Mouse (Mus musculus): Measurements from ENCODE around the gene Mif4gd. TPM values are rescaled to one million over a fixed set of nuclear protein-coding genes. Genes with fewer than 3 reads are reported as not detected.
A peak's percentile ranks its signal among the peaks of the same experiment; 100 is the strongest.
"Not testable (repeated sequence)": the region's sequence is repeated elsewhere in the genome, so short reads cannot be mapped to it uniquely, and the experiment has no call there.

Mif4gd gene
- 12.0 and 12.4 TPM in 2 replicates for polyA plus RNA-seq (2016; fragmentation: Nextera tagmentation; extraction: Ambion mirVana)

DNA sequence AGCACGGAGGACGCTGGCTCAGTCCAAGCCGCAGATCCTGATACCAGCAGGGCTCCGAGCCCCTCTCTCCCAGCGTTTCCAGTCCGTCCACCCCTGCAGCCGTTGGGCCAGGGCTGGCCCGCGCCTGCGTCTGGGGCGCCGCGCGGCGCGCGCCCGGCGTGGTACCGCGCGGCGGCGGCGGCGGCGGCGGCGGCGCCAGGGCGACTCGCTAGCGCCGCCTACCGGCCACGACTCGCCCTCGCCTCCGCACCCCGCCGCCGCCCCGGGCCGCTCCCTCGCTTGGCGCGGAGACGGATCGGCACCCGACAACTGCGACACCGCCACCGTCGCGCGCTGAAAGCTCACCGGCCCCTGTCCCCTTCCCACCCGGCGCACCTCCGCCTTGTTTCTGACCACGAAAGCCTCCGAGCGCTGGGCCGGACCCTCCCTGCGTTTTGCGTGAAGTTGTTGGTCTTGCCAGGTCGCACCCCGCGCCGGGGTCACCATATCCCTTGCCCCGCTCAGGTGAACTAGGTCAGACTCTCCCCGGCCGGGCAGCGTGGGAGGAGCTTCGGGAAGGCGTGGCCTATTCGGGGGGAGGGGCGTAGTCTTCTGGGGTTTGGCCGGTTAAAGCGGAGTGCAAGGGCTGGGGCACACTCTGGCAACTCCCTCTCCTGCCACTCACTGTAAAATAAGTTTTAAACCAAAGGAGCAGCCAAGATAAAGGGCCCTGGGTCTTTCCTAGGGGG, at the start of gene Mif4gd:
Gene Mif4gd (minus strand): TSS at position 560 of the 728 bp plus-strand sequence.
- H3K27ac ChIP-seq, result peak within 1 kb of the TSS; percentile 71
- H3K9me3 ChIP-seq (replicated peaks), result no peaks in the 10 kb centered on the region
- peak within 1 kb of the TSS; percentile 57 for H3K4me3 ChIP-seq
- WGBS, result 1% methylated on average over 64 of the region's 80 CpGs
- H3K27me3 ChIP-seq, result peaks cover 7% of the 10 kb centered on the region
- peak within 1 kb of the TSS; percentile 68 for H3K9ac ChIP-seq
- peaks cover 46% of the 10 kb centered on the region for H3K36me3 ChIP-seq
- ATAC-seq (ENCODE audit: low FRiP score), result peak; percentile 85
- H3K4me2 ChIP-seq (replicated peaks), result peak within 1 kb of the TSS; percentile 89
- peaks cover 20% of the 10 kb centered on the region for H3K4me1 ChIP-seq

DNA sequence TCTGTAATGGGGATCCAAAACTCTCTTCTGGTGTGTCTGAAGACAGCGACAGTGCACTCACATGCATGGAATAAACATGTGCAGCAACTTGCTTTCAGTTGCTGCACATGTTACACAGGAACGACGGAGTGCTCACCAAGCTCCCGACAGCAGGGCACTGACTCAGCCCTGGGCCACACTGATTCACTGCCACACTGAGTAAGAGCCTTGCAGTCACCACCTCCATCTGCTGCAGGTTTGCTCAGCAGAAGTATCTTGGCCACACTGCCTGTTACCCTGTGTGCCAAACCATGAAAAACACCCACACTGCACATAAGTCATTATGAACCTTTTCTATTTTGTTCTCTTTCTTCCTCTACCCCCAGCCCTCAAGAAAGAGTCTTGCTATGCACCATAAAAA, 47.6 kb upstream of the Mif4gd start:
- H3K4me2 ChIP-seq (replicated peaks), result no peak overlapping the region
- H3K9me3 ChIP-seq (replicated peaks), result no peaks in the 10 kb centered on the region
- no peaks in the 10 kb centered on the region for H3K27me3 ChIP-seq
- peaks cover 9% of the 10 kb centered on the region; the same call in 1 of the 2 replicates for H3K36me3 ChIP-seq
- no peak overlapping the region for H3K4me3 ChIP-seq
- no peak overlapping the region for H3K27ac ChIP-seq
- ATAC-seq (ENCODE audit: low FRiP score), result no peak
- H3K4me1 ChIP-seq, result no peaks in the 10 kb centered on the region
- H3K9ac ChIP-seq, result no peak overlapping the region
- WGBS, result 99% methylated on average over 4 of the region's 4 CpGs

DNA sequence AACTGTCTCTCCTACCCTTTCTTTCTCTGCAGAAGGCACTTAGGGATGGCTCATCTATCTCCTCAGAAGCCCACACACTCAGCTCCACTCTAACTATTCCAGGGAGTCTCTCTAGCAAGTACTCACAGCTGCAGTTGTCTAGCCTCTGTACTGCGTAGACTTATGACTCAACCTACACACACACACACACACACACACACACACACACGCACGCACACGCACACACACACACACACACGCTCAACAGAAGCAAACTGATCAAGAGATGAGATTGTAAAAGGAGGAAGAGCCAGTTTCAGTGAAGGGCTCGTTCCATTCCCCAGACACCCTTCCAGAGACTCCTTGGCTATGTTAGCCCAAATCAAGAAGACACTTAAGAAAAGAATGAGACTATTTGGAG, 45.8 kb upstream of the Mif4gd start:
- WGBS, result 92% methylated on average over 6 of the region's 6 CpGs
- H3K4me2 ChIP-seq (replicated peaks), result no peak overlapping the region
- no peaks in the 10 kb centered on the region for H3K4me1 ChIP-seq
- H3K4me3 ChIP-seq, result no peak overlapping the region
- no peaks in the 10 kb centered on the region for H3K27me3 ChIP-seq
- H3K9ac ChIP-seq, result no peak overlapping the region
- H3K36me3 ChIP-seq, result peaks cover 21% of the 10 kb centered on the region; the same call in 1 of the 2 replicates
- no peak overlapping the region for H3K27ac ChIP-seq
- H3K9me3 ChIP-seq (replicated peaks), result no peaks in the 10 kb centered on the region
- ATAC-seq (ENCODE audit: low FRiP score), result no peak

DNA sequence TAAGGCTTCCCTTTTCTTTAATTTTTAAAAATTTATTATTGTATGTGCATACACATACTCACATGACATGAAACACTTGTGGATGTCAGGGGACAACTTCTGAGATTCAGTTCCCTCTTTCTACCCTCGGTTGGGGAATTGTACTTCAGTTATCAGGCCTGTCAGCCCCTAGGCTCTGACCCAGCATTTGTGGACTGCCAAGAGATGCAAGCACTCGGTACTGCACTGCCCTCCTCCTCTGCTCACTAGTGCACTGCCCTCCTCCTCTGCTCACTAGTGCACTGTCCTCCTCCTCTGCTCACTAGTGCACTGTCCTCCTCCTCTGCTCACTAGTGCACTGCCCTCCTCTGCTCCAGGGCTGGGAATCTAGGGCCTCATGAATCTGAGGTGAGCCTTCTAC, 41.4 kb upstream of the Mif4gd start:
- WGBS, result 72% methylated on average over 2 of the region's 2 CpGs
- peaks cover 33% of the 10 kb centered on the region for H3K36me3 ChIP-seq
- H3K9me3 ChIP-seq (replicated peaks), result no peaks in the 10 kb centered on the region
- H3K4me2 ChIP-seq (replicated peaks), result no peak overlapping the region
- no peak overlapping the region for H3K27ac ChIP-seq
- H3K27me3 ChIP-seq, result no peaks in the 10 kb centered on the region
- ATAC-seq (ENCODE audit: low FRiP score), result no peak
- H3K4me3 ChIP-seq, result no peak overlapping the region
- no peak overlapping the region for H3K9ac ChIP-seq
- H3K4me1 ChIP-seq, result peaks cover 7% of the 10 kb centered on the region; the same call in 1 of the 2 replicates

DNA sequence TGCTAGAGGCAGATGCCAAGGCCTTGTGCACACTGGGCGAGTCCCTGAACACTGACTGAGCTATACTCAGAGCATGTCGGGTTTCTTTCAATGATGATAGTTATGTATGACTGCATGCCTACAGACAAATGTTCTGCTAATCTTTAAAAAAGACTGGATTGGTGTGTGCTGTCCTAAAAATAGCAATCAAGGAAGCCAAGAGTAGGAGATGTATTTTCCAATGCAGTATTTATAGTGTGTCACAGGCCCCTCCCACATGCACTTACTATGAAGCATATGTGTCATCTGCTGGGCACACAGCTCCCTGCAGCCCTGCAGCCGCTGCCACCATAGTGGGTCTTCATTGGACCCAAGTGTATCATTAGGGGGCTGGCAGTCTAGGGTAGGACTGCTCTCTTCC, 40.4 kb upstream of the Mif4gd start:
- Histone ChIP-seq H3K9ac (no peak overlapping the region), H3K4me1 (peaks cover 7% of the 10 kb centered on the region; the same call in 1 of the 2 replicates), H3K27me3 (no peaks in the 10 kb centered on the region), H3K4me3 (no peak overlapping the region), H3K36me3 (peaks cover 38% of the 10 kb centered on the region), H3K9me3 (replicated peaks) (no peaks in the 10 kb centered on the region), H3K27ac (no peak overlapping the region), H3K4me2 (replicated peaks) (no peak overlapping the region)
- ATAC-seq (ENCODE audit: low FRiP score), result no peak
- WGBS, result 88% methylated on average over 3 of the region's 3 CpGs

DNA sequence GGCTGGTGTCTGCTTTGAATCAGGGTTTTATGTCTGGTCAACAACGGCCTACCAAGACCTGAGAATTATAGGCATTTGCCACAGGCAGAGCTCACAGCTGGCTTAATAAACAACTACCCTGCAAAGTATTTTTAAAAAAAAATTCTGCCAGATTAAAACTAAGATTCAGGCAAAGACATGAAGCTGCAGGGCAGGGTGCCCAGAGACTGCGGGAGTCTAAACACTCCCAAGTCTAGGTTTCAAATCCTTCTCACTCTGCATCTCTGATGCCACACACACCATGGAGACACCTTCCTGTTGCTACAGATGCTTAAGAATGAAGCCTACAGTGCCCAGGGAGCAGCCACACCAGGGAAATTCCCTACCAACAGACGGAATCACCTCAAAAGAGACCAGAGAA, 38.9 kb upstream of the Mif4gd start:
- H3K27me3 ChIP-seq, result no peaks in the 10 kb centered on the region
- no peak overlapping the region for H3K4me2 ChIP-seq (replicated peaks)
- no peak for ATAC-seq (ENCODE audit: low FRiP score)
- H3K36me3 ChIP-seq, result peaks cover 47% of the 10 kb centered on the region
- no peak overlapping the region for H3K27ac ChIP-seq
- no peak overlapping the region for H3K4me3 ChIP-seq
- peaks cover 7% of the 10 kb centered on the region; the same call in 1 of the 2 replicates for H3K4me1 ChIP-seq
- H3K9me3 ChIP-seq (replicated peaks), result no peaks in the 10 kb centered on the region
- 96% methylated on average over 3 of the region's 3 CpGs for WGBS
- H3K9ac ChIP-seq, result no peak overlapping the region

DNA sequence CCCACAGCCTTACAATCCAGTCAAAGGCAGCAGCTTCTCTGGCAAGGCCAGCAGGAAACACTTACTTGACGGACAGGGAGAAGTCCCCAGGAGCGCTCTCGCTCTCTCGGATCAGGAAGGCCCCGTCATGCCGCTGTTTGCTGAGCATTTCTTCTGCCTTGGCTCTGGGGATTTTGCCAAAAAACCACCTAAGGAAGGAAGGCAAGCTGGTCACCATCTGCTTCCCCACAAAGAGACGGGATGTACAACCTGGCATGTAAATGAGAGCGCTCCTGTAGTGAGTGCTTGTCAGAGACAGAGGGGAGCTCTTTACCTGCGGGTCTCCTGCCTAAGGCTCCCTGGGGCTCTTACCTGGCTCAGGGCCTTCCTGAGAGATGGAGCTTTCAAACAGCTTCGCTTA, 36.9 kb upstream of the Mif4gd start:
- H3K36me3 ChIP-seq, result peaks cover 51% of the 10 kb centered on the region

DNA sequence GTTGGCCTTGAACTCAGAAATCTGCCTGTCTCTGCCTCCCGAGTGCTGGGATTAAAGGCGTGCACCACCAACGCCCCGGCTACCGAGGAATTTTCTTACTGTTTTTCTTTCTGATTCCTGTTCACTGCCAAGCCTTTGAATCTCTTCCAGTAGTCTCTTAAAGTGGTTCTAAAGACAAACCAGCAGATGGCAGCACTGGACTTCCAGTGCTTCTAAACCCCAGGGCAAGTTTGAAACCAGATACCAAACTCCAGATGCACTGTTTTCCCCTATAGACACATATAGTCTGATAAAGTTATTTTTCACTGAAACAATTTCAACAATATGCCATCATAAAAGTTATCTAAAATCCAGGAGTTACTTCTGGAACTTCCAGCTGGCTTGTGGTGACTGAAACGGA, 34.7 kb upstream of the Mif4gd start:
- H3K36me3 ChIP-seq, result peaks cover 45% of the 10 kb centered on the region
- H3K27ac ChIP-seq, result no peak overlapping the region

More for the DNA sequence above, 36.9 kb upstream of the Mif4gd start:
- Histone ChIP-seq H3K9me3 (replicated peaks) (no peaks in the 10 kb centered on the region), H3K4me1 (peaks cover 7% of the 10 kb centered on the region; the same call in 1 of the 2 replicates), H3K4me3 (no peak overlapping the region), H3K9ac (0 out of 2 replicates have a peak overlapping the region, but pooled peaks have one; percentile 13), H3K27me3 (no peaks in the 10 kb centered on the region), H3K27ac (0 out of 2 replicates have a peak overlapping the region, but pooled peaks have one; percentile 35), H3K4me2 (replicated peaks) (no peak overlapping the region)
- WGBS, result 71% methylated on average over 10 of the region's 10 CpGs
- ATAC-seq (ENCODE audit: low FRiP score), result no peak

DNA sequence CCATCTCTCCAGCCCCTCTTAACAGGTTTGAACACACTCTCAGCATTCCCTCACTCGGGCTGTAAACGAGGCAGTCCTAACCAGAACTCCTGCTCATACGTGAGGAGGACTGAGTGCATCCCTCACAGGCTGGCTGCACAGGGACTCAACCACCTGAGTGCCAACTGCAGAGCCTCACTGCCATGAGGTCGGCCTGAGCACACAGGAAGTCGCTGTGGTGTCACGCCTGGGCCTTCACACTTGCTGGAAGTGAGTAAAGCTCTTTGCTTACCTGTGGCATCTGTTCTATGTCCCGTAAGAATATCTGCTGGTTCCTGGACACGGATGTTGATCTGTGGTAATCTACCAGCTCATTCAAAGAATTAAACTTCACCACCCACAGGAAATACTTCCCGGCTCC, 33.7 kb upstream of the Mif4gd start:
- peaks cover 39% of the 10 kb centered on the region for H3K36me3 ChIP-seq
- H3K27ac ChIP-seq, result no peak overlapping the region
- ATAC-seq (ENCODE audit: low FRiP score), result no peak
- WGBS, result 94% methylated on average over 9 of the region's 9 CpGs
- H3K27me3 ChIP-seq, result no peaks in the 10 kb centered on the region
- no peak overlapping the region for H3K9ac ChIP-seq
- no peak overlapping the region for H3K4me3 ChIP-seq
- H3K4me2 ChIP-seq (replicated peaks), result no peak overlapping the region
- H3K9me3 ChIP-seq (replicated peaks), result no peaks in the 10 kb centered on the region
- H3K4me1 ChIP-seq, result peaks cover 7% of the 10 kb centered on the region; the same call in 1 of the 2 replicates

More for the DNA sequence above, 34.7 kb upstream of the Mif4gd start:
- Histone ChIP-seq H3K9me3 (replicated peaks) (no peaks in the 10 kb centered on the region), H3K4me2 (replicated peaks) (no peak overlapping the region), H3K4me1 (peaks cover 7% of the 10 kb centered on the region; the same call in 1 of the 2 replicates), H3K27me3 (no peaks in the 10 kb centered on the region), H3K9ac (no peak overlapping the region), H3K4me3 (no peak overlapping the region)
- ATAC-seq (ENCODE audit: low FRiP score), result no peak
- 68% methylated on average over 6 of the region's 6 CpGs for WGBS

DNA sequence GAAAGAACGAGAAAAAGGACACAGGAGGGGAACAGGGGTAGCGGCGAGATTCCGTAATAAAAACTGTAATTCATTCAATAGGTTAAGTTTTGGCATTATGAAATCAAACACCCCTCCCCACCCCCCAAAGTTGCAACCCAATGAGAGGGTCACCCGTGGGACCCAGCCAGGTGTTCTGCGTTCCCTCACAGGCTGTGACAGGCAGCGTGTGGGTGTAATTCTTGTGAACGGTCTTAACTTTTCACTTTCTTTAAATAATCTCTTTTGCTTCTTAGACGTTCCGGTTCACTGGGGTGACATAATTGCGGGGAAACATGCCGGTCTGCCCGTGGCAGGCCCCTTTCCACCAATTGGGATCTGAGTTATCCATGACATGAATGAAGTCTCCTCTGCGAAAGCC, 32.7 kb upstream of the Mif4gd start:
- peaks cover 39% of the 10 kb centered on the region for H3K36me3 ChIP-seq
- 92% methylated on average over 14 of the region's 14 CpGs for WGBS
- ATAC-seq (ENCODE audit: low FRiP score), result not testable (repeated sequence)

DNA sequence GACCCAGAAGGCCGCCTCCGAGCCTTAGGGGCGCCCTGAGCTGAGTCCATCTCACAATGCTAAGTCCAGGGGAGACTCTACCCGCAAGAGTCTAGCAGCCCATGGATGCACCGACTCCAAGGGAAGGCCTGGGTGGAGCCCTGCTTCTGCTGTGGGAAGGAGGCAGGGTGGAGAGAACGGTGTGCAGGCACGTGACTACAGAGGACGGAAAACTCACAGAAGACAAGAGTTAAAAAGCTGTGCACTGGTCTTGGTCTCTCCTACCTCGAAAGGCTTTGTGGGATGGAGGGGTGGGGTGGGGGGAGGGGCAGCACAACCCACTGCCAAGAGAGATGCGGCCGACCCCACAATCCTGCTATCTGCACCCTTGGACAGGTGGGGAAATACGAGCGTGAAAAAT, 31.5 kb upstream of the Mif4gd start:
- WGBS, result 93% methylated on average over 13 of the region's 13 CpGs
- Histone ChIP-seq H3K9ac (no peak overlapping the region), H3K4me1 (no peaks in the 10 kb centered on the region), H3K27ac (no peak overlapping the region), H3K4me2 (replicated peaks) (no peak overlapping the region), H3K9me3 (replicated peaks) (no peaks in the 10 kb centered on the region), H3K36me3 (peaks cover 31% of the 10 kb centered on the region), H3K27me3 (no peaks in the 10 kb centered on the region), H3K4me3 (no peak overlapping the region)
- ATAC-seq (ENCODE audit: low FRiP score), result no peak

More for the DNA sequence above, 32.7 kb upstream of the Mif4gd start:
- not testable (repeated sequence) for H3K4me3 ChIP-seq; H3K9ac ChIP-seq; H3K9me3 ChIP-seq (replicated peaks); H3K4me2 ChIP-seq (replicated peaks); H3K27me3 ChIP-seq; H3K4me1 ChIP-seq; H3K27ac ChIP-seq

DNA sequence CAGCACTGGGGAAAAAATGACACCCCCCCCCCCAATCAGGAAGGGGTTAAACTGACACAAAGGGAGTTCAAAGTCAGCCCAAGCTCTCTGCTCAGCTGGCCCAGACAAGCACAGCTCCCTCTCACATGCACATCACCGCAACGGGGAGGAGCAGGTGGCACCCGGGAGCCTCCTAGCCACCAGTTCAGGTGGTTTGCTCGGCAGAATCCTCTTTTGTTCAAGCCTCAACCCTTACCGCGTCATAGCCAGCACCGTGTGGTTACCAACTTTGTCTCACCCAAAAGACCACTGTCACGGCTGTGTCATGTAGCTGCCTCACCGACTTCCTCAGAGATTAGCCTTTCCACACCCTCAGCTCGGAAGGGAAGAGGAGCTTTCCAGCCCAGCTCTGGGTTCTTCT, 30.5 kb upstream of the Mif4gd start:
- Histone ChIP-seq H3K36me3 (peaks cover 25% of the 10 kb centered on the region), H3K27ac (no peak overlapping the region)
- WGBS, result 75% methylated on average over 10 of the region's 10 CpGs

DNA sequence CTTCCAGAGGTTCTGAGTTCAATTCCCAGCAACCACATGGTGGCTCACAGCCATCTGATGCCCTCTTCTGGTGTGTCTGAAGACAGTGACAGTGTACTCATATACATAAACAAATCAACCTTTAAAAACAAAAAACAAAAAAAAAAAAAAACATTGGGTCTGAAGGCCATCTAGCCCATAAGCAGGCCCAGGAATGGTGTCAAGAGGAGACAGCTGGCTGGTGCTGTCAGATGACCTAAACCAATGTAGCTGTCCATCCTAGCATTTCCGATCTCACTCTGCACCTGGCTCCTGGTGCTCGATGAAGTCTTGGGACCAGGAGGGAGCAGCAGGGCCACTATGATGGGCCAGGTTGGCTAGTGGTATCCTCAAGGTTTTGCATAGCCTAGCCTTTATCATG, 29.9 kb upstream of the Mif4gd start:
- Histone ChIP-seq H3K36me3 (peaks cover 20% of the 10 kb centered on the region), H3K4me2 (replicated peaks) (no peak overlapping the region), H3K27ac (no peak overlapping the region), H3K4me3 (no peak overlapping the region), H3K9ac (no peak overlapping the region), H3K27me3 (no peaks in the 10 kb centered on the region), H3K9me3 (replicated peaks) (no peaks in the 10 kb centered on the region), H3K4me1 (no peaks in the 10 kb centered on the region; the same call in 1 of the 2 replicates)
- WGBS, result 91% methylated on average over 2 of the region's 2 CpGs
- ATAC-seq (ENCODE audit: low FRiP score), result no peak

More for the DNA sequence above, 30.5 kb upstream of the Mif4gd start:
- no peak for ATAC-seq (ENCODE audit: low FRiP score)
- Histone ChIP-seq H3K9ac (no peak overlapping the region), H3K9me3 (replicated peaks) (no peaks in the 10 kb centered on the region), H3K4me3 (no peak overlapping the region), H3K4me2 (replicated peaks) (no peak overlapping the region), H3K27me3 (no peaks in the 10 kb centered on the region), H3K4me1 (no peaks in the 10 kb centered on the region; the same call in 1 of the 2 replicates)

Data from hindbrain, embryonic 12.5 days (tissue).